Mouse (Mus musculus): ENCODE measurements around the gene Oxct2a. TPM values are rescaled to one million over a fixed set of nuclear protein-coding genes. Genes with fewer than 3 reads are reported as not detected.

Gene Oxct2a
- polyA plus RNA-seq (2015; fragmentation: Nextera tagmentation; extraction: Ambion mirVana): not detected in 2 replicates

GRCm38 (mm10) chr4:123323534-123323933, at the start of gene Oxct2a:
Gene Oxct2a (minus strand): TSS chr4:123323634.
- Histone ChIP-seq H3K9me3 (replicated peaks) (no peaks in the 10 kb centered on the region), H3K36me3 (replicated peaks) (no peaks in the 10 kb centered on the region), H3K4me2 (0 out of 2 replicates have a peak within 1 kb of the TSS, but pooled peaks have one; percentile 20), H3K9ac (no peak within 1 kb of the TSS), H3K4me3 (replicated peaks) (no peak within 1 kb of the TSS), H3K27me3 (peaks cover 28% of the 10 kb centered on the region), H3K27ac (replicated peaks) (no peak within 1 kb of the TSS), H3K4me1 (replicated peaks) (no peaks in the 10 kb centered on the region)
- WGBS (ENCODE audit: insufficient replicate concordance): 17% methylated on average over 13 of the region's 13 CpGs
- no peak for ATAC-seq (ENCODE audit: insufficient read depth)

GRCm38 (mm10) chr4:123363555-123363954, 40.1 kb upstream of the Oxct2a start:
- no peak overlapping the region for H3K27ac ChIP-seq (replicated peaks)
- no peak overlapping the region for H3K4me3 ChIP-seq (replicated peaks)
- peaks cover 71% of the 10 kb centered on the region for H3K36me3 ChIP-seq (replicated peaks)
- ATAC-seq (ENCODE audit: insufficient read depth): no peak
- H3K4me2 ChIP-seq: no peak overlapping the region
- no peaks in the 10 kb centered on the region for H3K9me3 ChIP-seq (replicated peaks)
- 86% methylated on average over 4 of the region's 4 CpGs for WGBS (ENCODE audit: insufficient replicate concordance)
- no peaks in the 10 kb centered on the region for H3K27me3 ChIP-seq
- H3K9ac ChIP-seq: no peak overlapping the region
- no peaks in the 10 kb centered on the region for H3K4me1 ChIP-seq (replicated peaks)

GRCm38 (mm10) chr4:123360771-123361170, 37.3 kb upstream of the Oxct2a start:
- no peak for ATAC-seq (ENCODE audit: insufficient read depth)
- Histone ChIP-seq H3K9me3 (replicated peaks) (no peaks in the 10 kb centered on the region), H3K4me2 (no peak overlapping the region), H3K27me3 (no peaks in the 10 kb centered on the region), H3K36me3 (replicated peaks) (peaks cover 66% of the 10 kb centered on the region), H3K4me1 (replicated peaks) (no peaks in the 10 kb centered on the region), H3K9ac (no peak overlapping the region), H3K4me3 (replicated peaks) (no peak overlapping the region), H3K27ac (replicated peaks) (no peak overlapping the region)
- 77% methylated on average over 12 of the region's 12 CpGs for WGBS (ENCODE audit: insufficient replicate concordance)

GRCm38 (mm10) chr4:123358613-123359012, 35.2 kb upstream of the Oxct2a start:
- no peaks in the 10 kb centered on the region for H3K9me3 ChIP-seq (replicated peaks)
- H3K4me1 ChIP-seq (replicated peaks): no peaks in the 10 kb centered on the region
- no peak overlapping the region for H3K4me2 ChIP-seq
- no peak overlapping the region for H3K9ac ChIP-seq
- H3K4me3 ChIP-seq (replicated peaks): no peak overlapping the region
- no peak for ATAC-seq (ENCODE audit: insufficient read depth)
- no peak overlapping the region for H3K27ac ChIP-seq (replicated peaks)
- WGBS (ENCODE audit: insufficient replicate concordance): 79% methylated on average over 7 of the region's 7 CpGs
- peaks cover 69% of the 10 kb centered on the region for H3K36me3 ChIP-seq (replicated peaks)
- no peaks in the 10 kb centered on the region for H3K27me3 ChIP-seq

- Histone ChIP-seq H3K27ac (replicated peaks) (no peak overlapping the region), H3K27me3 (no peaks in the 10 kb centered on the region), H3K36me3 (replicated peaks) (peaks cover 68% of the 10 kb centered on the region), H3K4me2 (no peak overlapping the region), H3K4me1 (replicated peaks) (no peaks in the 10 kb centered on the region), H3K9ac (no peak overlapping the region), H3K9me3 (replicated peaks) (no peaks in the 10 kb centered on the region), H3K4me3 (replicated peaks) (no peak overlapping the region)
- no peak for ATAC-seq (ENCODE audit: insufficient read depth)
- 89% methylated on average over 8 of the region's 8 CpGs for WGBS (ENCODE audit: insufficient replicate concordance)
These were observed 32.5 kb upstream of the Oxct2a start for GRCm38 (mm10) chr4:123355941-123356340.

- ATAC-seq (ENCODE audit: insufficient read depth): no peak
- no peaks in the 10 kb centered on the region for H3K9me3 ChIP-seq (replicated peaks)
- H3K27ac ChIP-seq (replicated peaks): no peak overlapping the region
- H3K4me2 ChIP-seq: no peak overlapping the region
- H3K27me3 ChIP-seq: no peaks in the 10 kb centered on the region
- no peak overlapping the region for H3K9ac ChIP-seq
- H3K4me1 ChIP-seq (replicated peaks): no peaks in the 10 kb centered on the region
- no peak overlapping the region for H3K4me3 ChIP-seq (replicated peaks)
- peaks cover 65% of the 10 kb centered on the region for H3K36me3 ChIP-seq (replicated peaks)
- 78% methylated on average over 10 of the region's 10 CpGs for WGBS (ENCODE audit: insufficient replicate concordance)
These were observed 29.9 kb upstream of the Oxct2a start for GRCm38 (mm10) chr4:123353271-123353877.

GRCm38 (mm10) chr4:123343471-123343789, 20.0 kb upstream of the Oxct2a start:
- ATAC-seq (ENCODE audit: insufficient read depth): peak; percentile 25; the same call in 1 of the 2 replicates
- H3K36me3 ChIP-seq (replicated peaks): no peaks in the 10 kb centered on the region
- H3K4me3 ChIP-seq (replicated peaks): peak overlapping the region; percentile 62
- no peaks in the 10 kb centered on the region for H3K9me3 ChIP-seq (replicated peaks)
- 2% methylated on average over 6 of the region's 6 CpGs for WGBS (ENCODE audit: insufficient replicate concordance)
- peaks cover 57% of the 10 kb centered on the region for H3K27me3 ChIP-seq
- H3K9ac ChIP-seq: peak overlapping the region; percentile 35; the same call in 1 of the 2 replicates
- H3K4me1 ChIP-seq (replicated peaks): peaks cover 18% of the 10 kb centered on the region
- peak overlapping the region; percentile 88 for H3K4me2 ChIP-seq
- no peak overlapping the region for H3K27ac ChIP-seq (replicated peaks)

DNA sequence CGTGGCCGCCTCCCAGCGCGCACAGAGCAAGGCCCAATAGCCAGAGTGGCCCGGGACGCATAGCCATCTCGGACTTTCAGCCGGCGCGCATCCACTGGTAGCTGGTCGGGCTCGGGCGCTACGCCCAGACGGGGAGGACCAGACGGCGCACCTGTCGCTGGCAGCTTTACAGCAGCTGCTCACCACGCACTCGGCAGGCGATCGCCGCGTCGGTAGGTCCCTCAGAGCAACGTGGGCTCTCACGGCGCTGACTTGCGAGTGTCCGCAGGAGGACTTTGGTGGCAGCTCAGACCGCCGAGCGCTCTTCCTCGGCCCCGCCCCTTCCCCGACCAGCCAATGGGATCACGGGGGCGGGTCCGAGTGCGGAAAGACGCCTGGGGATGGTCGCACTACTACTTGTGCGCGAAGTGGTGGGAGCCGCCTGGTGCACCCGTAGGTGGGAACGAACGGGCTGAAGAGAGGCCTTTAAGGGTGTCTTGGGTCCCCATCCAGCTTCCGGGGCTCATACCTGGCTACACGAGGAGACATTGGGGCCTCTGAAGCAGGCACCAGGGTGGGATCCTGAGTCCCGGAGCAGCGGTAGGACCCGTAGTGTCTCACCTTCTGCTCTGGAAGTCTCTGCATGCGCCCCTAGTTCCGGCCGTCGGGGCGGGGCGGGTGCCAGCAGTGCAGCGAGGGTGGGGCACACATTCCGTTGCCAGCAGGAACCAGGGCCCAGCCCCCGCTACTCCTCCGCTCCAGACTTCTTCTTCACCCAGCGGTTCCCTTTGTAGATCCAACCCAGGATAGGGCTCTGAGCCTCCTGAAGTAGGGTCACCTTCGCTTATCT, 19.4 kb upstream of the Oxct2a start, which contains the start of gene Bmp8a:
Bmp8a (minus strand) TSS at position 611 of the 829 bp plus-strand sequence.
- peaks cover 57% of the 10 kb centered on the region for H3K27me3 ChIP-seq
- H3K9me3 ChIP-seq (replicated peaks): no peaks in the 10 kb centered on the region
- H3K9ac ChIP-seq: peak within 1 kb of the TSS; percentile 35; the same call in 1 of the 2 replicates
- under 1% methylated on average over 65 of the region's 65 CpGs for WGBS (ENCODE audit: insufficient replicate concordance)
- H3K4me2 ChIP-seq: peak within 1 kb of the TSS; percentile 88
- H3K36me3 ChIP-seq (replicated peaks): no peaks in the 10 kb centered on the region
- no peak within 1 kb of the TSS for H3K27ac ChIP-seq (replicated peaks)
- peak; percentile 75 for ATAC-seq (ENCODE audit: insufficient read depth)
- H3K4me1 ChIP-seq (replicated peaks): peaks cover 18% of the 10 kb centered on the region
- H3K4me3 ChIP-seq (replicated peaks): peak within 1 kb of the TSS; percentile 62

GRCm38 (mm10) chr4:123342091-123342641, 18.7 kb upstream of the Oxct2a start:
- Histone ChIP-seq H3K4me1 (replicated peaks) (peaks cover 18% of the 10 kb centered on the region), H3K36me3 (replicated peaks) (no peaks in the 10 kb centered on the region), H3K9ac (0 out of 2 replicates have a peak overlapping the region, but pooled peaks have one; percentile 35), H3K4me3 (replicated peaks) (peak overlapping the region; percentile 62), H3K27ac (replicated peaks) (no peak overlapping the region), H3K4me2 (peak overlapping the region; percentile 88), H3K9me3 (replicated peaks) (no peaks in the 10 kb centered on the region), H3K27me3 (peaks cover 57% of the 10 kb centered on the region)
- ATAC-seq (ENCODE audit: insufficient read depth): no peak
- WGBS (ENCODE audit: insufficient replicate concordance): 4% methylated on average over 43 of the region's 43 CpGs

DNA sequence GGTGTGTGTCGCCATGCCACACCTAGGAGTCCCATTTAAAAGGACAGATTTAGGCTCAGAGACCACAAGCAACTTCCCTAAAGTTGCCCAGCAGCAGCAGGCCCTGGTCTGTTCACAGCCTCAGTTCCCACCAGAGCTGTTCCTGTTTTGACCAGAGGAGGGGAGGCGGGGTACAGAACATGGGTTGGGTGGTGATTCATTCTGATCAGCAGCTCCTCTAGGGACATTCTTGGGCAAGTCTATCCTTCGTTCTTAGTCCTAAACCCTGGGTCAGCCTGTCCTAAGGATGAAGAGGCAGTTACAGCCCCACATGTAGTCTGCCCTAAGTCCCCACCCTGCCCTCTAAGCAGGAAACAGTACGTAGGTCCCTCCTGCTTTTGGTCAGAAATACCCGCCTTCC, 16.8 kb upstream of the Oxct2a start:
- no peaks in the 10 kb centered on the region for H3K36me3 ChIP-seq (replicated peaks)
- H3K27me3 ChIP-seq: peaks cover 57% of the 10 kb centered on the region
- no peak overlapping the region for H3K4me2 ChIP-seq

DNA sequence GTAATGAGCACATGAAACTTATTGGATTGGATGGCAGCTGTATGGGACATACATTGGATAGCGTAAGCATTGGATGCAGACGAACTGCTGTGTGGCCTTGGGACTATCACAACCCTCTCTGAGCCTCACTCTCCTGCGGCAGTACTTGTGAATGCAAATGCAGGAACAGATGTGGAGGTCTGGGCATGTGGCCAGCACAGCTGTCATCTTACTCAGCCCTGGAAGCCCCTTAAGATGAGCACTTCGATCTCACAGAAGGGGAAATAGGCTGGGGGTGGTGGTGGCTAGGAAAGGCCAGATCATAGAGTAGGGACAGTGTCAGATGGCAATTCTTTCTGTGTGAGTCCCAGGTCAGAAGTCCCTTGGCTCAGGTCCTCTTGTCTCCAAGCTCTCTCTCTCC, 14.3 kb upstream of the Oxct2a start:
- Histone ChIP-seq H3K36me3 (replicated peaks) (no peaks in the 10 kb centered on the region), H3K27ac (replicated peaks) (no peak overlapping the region), H3K9me3 (replicated peaks) (no peaks in the 10 kb centered on the region), H3K4me2 (no peak overlapping the region), H3K4me3 (replicated peaks) (no peak overlapping the region), H3K9ac (no peak overlapping the region), H3K27me3 (peaks cover 32% of the 10 kb centered on the region), H3K4me1 (replicated peaks) (peaks cover 9% of the 10 kb centered on the region)
- 59% methylated on average over 4 of the region's 4 CpGs for WGBS (ENCODE audit: insufficient replicate concordance)
- ATAC-seq (ENCODE audit: insufficient read depth): no peak

More for the DNA sequence above, 16.8 kb upstream of the Oxct2a start:
- no peak overlapping the region for H3K4me3 ChIP-seq (replicated peaks)
- H3K4me1 ChIP-seq (replicated peaks): peaks cover 18% of the 10 kb centered on the region
- no peaks in the 10 kb centered on the region for H3K9me3 ChIP-seq (replicated peaks)
- H3K9ac ChIP-seq: no peak overlapping the region
- ATAC-seq (ENCODE audit: insufficient read depth): no peak
- H3K27ac ChIP-seq (replicated peaks): no peak overlapping the region
- WGBS (ENCODE audit: insufficient replicate concordance): 43% methylated on average over 5 of the region's 5 CpGs

Measured in liver, embryonic 15.5 days (tissue).